Mouse (Mus musculus): ENCODE measurements around the gene Cyyr1.

GRCm38 (mm10) chr16:85386801-85387200 is 166.4 kb downstream of the Cyyr1 start:
- no peak for TF ChIP-seq CTCF (IDR thresholded peaks at IDR 0.05; ENCODE audit: low read depth)
- no peak for TF ChIP-seq EP300 (IDR thresholded peaks at IDR 0.05; ENCODE audit: low read depth)

Data from liver, postnatal 0 days (tissue).